Mouse (Mus musculus): ENCODE results near the gene Nxf1. TPM values are rescaled to one million over a fixed set of nuclear protein-coding genes. Genes with fewer than 3 reads are reported as not detected.
"Not testable (repeated sequence)": the region's sequence is repeated elsewhere in the genome, so short reads cannot be mapped to it uniquely, and the experiment has no call there.

Gene Nxf1
- polyA plus RNA-seq, 1 experiment: 121 TPM

DNA sequence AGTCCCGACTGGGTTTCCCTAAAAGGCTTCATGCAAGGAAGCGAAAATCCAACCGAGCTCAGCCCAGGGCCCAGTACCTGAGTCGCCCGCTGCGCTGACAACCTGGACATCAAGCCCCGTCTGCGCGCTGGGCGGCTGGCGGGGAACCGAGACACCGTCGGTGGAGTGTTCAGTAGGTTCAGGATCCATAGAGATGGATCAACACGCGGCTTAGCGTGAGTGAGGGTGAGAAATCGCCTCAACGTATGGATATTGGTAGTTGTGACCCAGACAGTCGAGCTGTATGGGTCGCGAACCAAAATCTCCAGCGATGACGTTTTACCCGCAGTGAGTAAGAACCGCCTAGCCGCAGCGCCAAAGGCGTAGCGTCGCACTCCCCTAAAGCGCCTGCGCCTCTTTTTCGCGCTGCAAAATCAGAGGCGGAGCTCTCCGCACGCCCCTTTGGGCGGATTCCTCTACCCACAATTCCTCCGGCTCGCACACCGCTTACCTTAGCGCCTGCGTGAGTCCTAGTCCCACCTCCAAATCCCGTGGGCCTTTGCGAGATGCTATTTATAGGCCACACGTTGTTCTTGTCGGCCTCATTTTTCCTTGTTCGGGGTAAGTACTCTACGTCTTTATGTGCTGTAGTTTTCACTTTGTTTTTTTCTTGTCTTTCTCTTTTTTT is 33.8 kb upstream of the Nxf1 start, which contains the start of gene Slc3a2:
Slc3a2 (minus strand) TSS at position 463 of the 667 bp plus-strand sequence.
- Histone ChIP-seq H3K4me1 (ENCODE audit: control insufficient read depth, insufficient read depth, low read length) (0 out of 2 replicates have a peak, but pooled peaks cover 2% of the 10 kb centered on the region), H3K4me3 (ENCODE audit: insufficient read depth, low read length) (peak within 1 kb of the TSS; percentile 86), H3K27ac (ENCODE audit: insufficient read depth, low read length) (peak within 1 kb of the TSS; percentile 96)
- TF ChIP-seq CTCF (IDR thresholded peaks at IDR 0.05; ENCODE audit: extremely low read depth, insufficient read depth, low read length) (no peak), POLR2A (IDR thresholded peaks at IDR 0.05; ENCODE audit: extremely low read depth, insufficient read depth, low read length) (peak; percentile 95)

DNA sequence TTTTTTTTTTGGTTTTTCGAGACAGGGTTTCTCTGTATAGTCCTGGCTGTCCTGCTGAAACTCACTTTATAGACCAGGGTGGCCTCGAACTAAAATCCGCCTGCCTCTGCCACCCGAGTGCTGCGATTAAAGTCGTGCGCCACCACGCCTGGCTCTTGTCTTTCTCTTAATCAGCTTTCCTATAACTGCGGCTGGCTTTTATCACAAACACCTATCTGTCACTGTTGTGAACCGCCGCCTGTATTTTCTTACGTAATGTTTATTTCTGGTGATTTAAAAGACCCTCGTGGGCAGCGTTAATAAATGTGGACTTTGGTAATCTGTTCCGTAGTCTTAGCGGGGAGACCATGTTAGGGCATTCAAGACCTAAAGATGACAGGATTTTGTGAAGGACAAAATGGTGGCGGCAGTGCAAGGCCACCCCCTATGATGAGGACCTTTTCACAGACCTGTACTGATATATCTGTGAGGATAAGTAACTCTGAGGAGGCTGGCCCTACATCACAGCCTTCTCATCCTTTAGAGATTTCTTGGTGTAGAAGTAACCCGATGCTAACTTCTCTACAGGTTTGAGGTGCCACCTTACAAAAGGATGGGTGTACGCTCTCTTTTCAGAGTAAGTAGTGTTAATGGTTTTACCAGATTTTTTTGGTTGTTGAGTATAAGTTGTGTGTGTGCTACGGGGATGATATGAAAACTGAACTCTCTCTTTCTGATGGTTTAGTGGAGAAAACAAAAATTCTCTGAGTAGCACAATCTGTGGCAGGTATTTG is 33.1 kb upstream of the Nxf1 start:
- Histone ChIP-seq H3K4me1 (ENCODE audit: control insufficient read depth, insufficient read depth, low read length) (0 out of 2 replicates have a peak, but pooled peaks cover 2% of the 10 kb centered on the region), H3K4me3 (ENCODE audit: insufficient read depth, low read length) (peak overlapping the region; percentile 86), H3K27ac (ENCODE audit: insufficient read depth, low read length) (peak overlapping the region; percentile 6; the same call in 1 of the 2 replicates)
- no peak for TF ChIP-seq CTCF (IDR thresholded peaks at IDR 0.05; ENCODE audit: extremely low read depth, insufficient read depth, low read length)

DNA sequence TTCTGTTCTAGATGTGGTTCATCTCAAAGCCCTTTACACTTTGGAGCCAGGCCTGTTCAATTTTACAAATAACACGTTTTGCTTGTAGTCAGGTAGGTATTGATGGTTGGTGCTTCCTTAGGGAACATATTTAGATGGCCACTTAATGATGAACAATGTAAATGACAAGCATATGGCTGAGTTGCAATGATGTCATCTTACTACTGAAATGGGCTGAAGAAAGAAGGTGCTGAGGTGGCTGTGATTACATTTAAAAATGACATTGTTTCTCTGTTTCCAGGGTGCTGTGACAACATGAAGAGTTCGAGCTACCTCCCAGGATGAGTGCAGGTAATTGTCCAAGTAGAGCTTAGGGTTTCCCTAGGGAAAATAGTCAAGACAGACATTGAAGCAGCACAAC is 32.5 kb upstream of the Nxf1 start:
- TF ChIP-seq POLR2A (IDR thresholded peaks at IDR 0.05; ENCODE audit: extremely low read depth, insufficient read depth, low read length): no peak
- no peak for TF ChIP-seq CTCF (IDR thresholded peaks at IDR 0.05; ENCODE audit: extremely low read depth, insufficient read depth, low read length)

DNA sequence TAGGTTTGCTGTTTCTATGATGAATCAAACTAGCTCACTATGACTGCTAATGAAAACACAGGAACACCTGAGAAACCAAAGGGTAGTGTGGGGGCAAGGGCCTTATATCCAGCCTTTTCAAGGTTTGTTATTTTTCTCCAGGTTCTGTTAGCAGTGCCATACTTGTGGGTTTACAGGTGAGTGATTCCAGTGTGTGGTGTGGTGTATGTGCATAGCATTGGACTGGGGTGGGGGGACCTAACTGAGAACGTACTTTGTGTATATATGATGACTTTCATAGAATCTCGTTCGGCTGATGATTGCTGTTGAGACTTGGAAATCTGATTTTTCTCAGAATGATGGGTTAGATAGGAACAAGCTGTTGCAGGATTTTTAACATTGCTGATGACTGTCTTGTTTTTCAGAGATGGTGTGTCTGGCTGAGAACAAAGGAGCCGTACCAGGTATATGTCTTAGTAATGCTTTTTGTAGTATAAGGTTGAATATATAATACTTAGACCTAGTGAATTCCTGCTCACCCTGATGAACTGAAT is 31.7 kb upstream of the Nxf1 start:
- no peak for TF ChIP-seq POLR2A (IDR thresholded peaks at IDR 0.05; ENCODE audit: extremely low read depth, insufficient read depth, low read length)
- no peak for TF ChIP-seq CTCF (IDR thresholded peaks at IDR 0.05; ENCODE audit: extremely low read depth, insufficient read depth, low read length)
- Histone ChIP-seq H3K4me1 (ENCODE audit: control insufficient read depth, insufficient read depth, low read length) (0 out of 2 replicates have a peak, but pooled peaks cover 2% of the 10 kb centered on the region), H3K27ac (ENCODE audit: insufficient read depth, low read length) (no peak overlapping the region), H3K4me3 (ENCODE audit: insufficient read depth, low read length) (no peak overlapping the region; the same call in 1 of the 2 replicates)

More for the DNA sequence above, 32.5 kb upstream of the Nxf1 start:
- H3K4me3 ChIP-seq (ENCODE audit: insufficient read depth, low read length): peak overlapping the region; percentile 86; the same call in 1 of the 2 replicates
- H3K4me1 ChIP-seq (ENCODE audit: control insufficient read depth, insufficient read depth, low read length): 0 out of 2 replicates have a peak, but pooled peaks cover 2% of the 10 kb centered on the region
- H3K27ac ChIP-seq (ENCODE audit: insufficient read depth, low read length): no peak overlapping the region

DNA sequence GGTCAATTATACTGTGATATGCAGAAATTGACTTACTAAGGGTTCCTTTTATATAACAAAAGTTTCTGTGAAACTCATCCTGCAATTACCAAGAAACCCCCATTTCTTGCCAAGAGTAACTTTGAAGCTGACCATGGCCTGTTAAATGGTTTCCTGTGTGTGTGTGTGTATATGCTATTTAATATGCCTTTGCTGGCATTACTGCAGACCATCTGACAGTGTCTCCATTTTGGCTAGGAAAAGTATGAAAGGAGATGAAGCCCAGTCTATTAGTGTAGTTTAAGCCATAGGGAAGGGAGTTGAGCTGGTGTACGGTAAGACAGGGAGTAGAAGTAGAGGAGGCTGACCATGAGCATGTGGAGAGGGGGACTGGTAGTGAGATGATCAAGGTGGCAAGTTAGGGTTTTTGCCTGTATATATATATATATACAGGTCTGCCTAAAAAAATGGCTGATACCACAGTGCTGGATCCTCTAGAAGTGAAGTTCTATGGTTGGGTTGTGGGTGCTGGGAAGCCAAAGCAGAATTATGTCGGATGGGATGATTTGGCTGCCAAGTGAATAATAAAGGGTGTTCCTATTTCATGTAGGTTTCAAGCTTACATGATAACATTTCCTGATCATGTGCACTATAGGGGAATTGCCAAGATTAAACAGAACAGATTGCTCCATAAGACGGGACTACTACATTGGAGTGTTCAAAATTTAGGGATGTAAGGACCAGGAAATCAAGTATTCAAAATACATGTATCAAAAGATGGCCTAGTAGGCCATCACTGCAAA is 30.1 kb upstream of the Nxf1 start:
- Histone ChIP-seq H3K4me3 (ENCODE audit: insufficient read depth, low read length) (no peak overlapping the region), H3K4me1 (ENCODE audit: control insufficient read depth, insufficient read depth, low read length) (no peaks in the 10 kb centered on the region), H3K27ac (ENCODE audit: insufficient read depth, low read length) (no peak overlapping the region)
- TF ChIP-seq POLR2A (IDR thresholded peaks at IDR 0.05; ENCODE audit: extremely low read depth, insufficient read depth, low read length) (no peak), CTCF (IDR thresholded peaks at IDR 0.05; ENCODE audit: extremely low read depth, insufficient read depth, low read length) (no peak)

DNA sequence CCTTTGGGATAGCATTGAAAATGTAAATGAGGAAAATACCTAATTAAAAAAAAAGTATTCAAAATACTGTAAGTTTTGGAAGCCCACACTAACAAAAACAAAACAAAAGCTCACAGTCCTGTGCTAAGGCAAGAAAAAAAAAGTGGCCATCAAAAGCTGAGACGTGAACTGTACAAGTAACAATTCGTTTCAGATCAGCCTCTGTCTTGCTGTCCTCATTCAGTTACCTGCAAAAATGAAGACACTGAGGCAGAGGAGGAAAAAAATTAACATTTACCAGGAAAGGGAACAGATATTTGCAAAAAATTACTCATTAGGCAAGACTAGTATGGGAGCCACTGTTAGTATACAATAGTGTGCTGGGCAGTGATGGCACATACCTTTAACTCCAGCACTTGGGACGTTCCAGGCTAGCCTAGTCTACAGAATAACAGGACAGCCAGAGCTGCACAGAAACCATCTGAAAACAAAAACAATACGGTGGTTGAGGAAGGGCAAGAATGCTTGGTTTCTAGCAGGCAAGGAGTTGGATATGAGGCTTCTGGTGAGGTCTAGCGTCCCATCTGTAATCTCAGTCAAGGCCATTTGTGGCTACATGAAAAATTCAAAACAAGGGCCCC is 29.3 kb upstream of the Nxf1 start:
- Histone ChIP-seq H3K27ac (ENCODE audit: insufficient read depth, low read length) (no peak overlapping the region), H3K4me3 (ENCODE audit: insufficient read depth, low read length) (no peak overlapping the region), H3K4me1 (ENCODE audit: control insufficient read depth, insufficient read depth, low read length) (no peaks in the 10 kb centered on the region)
- TF ChIP-seq CTCF (IDR thresholded peaks at IDR 0.05; ENCODE audit: extremely low read depth, insufficient read depth, low read length) (no peak), POLR2A (IDR thresholded peaks at IDR 0.05; ENCODE audit: extremely low read depth, insufficient read depth, low read length) (no peak)

DNA sequence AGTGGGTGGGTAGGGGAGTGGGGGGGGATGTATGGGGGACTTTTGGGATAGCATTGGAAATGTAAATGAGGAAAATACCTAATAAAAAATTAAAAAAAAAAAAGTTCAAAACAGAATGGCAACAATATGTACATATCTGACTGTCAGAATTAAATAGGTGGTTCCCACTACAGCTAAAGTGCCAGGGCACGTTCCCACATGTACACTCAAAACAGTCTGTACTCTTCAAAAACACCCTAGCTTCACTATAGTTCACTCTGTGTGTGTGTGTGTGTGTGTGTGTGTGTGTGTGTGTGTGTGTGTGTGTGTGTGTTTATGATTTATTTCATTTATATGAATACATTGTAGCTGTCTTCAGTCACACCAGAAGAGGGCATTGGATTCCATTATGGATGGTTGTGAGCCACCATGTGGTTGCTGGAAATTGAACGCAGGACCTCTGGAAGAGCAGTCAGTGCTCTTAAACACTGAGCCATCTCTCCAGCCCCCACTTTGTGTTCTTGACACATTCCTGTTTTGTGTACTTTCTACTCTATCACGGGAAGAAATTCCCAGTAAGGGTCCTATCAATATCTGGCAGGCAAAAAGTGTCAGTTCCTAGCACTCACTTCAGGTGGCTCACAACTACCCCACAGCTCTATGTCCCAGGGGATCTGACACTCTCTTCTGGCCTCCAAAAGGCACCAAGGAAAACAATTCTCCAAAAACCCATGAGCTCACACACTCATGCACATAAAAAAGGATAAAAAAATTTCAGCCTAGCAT is 28.4 kb upstream of the Nxf1 start:
- H3K4me1 ChIP-seq (ENCODE audit: control insufficient read depth, insufficient read depth, low read length); H3K4me3 ChIP-seq (ENCODE audit: insufficient read depth, low read length): not testable (repeated sequence)

DNA sequence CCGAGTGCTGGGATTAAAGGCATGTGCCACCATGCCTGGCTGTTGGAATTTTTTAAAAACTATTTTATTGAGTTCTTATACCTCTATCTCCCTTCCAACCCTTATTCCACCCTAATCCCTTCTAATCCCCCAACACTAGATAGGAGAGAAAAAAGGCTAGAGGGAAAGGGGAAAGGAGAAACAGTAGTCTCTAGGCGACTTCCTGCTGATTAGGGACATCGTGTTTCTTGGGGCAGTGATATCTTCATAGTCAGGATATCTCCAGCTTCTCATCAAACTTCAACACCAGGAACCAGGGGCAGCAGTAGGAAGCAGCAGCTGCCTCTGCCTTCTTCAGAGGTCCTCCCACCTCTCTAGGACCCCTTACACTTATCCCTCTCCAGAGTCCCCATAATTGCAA is 22.5 kb upstream of the Nxf1 start:
- Histone ChIP-seq H3K4me1 (ENCODE audit: control insufficient read depth, insufficient read depth, low read length) (no peaks in the 10 kb centered on the region), H3K27ac (ENCODE audit: insufficient read depth, low read length) (no peak overlapping the region), H3K4me3 (ENCODE audit: insufficient read depth, low read length) (no peak overlapping the region)
- TF ChIP-seq POLR2A (IDR thresholded peaks at IDR 0.05; ENCODE audit: extremely low read depth, insufficient read depth, low read length) (no peak), CTCF (IDR thresholded peaks at IDR 0.05; ENCODE audit: extremely low read depth, insufficient read depth, low read length) (no peak)

More for the DNA sequence above, 28.4 kb upstream of the Nxf1 start:
- H3K27ac ChIP-seq (ENCODE audit: insufficient read depth, low read length): not testable (repeated sequence)
